Mouse (Mus musculus) lung, adult 18-20 months (tissue): ENCODE results near the gene Hdac5.
A peak's percentile ranks its signal among the peaks of the same experiment; 100 is the strongest.

ENCODE experiments used
- DNase-seq, 2 experiments: peaks; one replicate each; pipeline ENCODE4 v3.0.0; 2022; ENCODE audit warnings: mixed read lengths in 2 of 2

Hdac5 gene

DNA sequence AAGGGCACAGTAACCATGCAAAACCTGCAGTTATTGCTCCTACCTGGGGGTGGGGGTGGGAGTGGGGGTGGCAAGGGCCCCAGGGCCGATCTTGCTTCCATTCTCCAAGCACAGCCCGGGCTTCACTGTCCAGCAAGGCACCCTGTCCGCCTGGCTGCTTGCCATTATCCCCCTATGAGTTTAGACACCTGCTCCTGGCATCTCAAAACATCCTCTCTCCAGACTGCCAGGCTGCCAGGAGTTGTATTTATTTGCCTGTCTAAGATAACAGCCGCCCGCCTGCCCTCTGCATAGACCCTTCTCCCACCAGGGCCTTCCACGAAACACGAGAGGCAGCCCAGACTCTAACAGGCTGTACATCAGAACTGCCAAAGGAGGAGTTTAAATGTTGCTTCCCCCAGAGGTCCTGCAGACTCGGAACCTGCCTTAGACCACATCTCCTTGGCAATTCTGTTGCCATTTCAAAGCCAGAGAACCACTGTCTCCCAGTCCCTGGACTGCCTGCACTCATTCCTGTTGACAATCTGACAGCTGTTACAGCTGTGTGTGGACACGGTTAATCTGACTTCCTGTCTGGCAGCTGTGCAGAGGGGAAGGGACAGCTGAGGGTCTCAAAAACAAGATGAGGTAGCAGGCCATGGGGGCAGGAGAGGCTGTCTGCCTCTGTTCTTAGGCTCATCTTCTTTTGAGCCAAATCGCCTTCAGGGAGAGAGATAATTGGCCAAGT is 15.4 kb downstream of the Hdac5 start:
- DNase-seq = no peak

GRCm38 (mm10) chr11:102211936-102212341 is 18.0 kb downstream of the Hdac5 start:
- DNase-seq = no peak

DNA sequence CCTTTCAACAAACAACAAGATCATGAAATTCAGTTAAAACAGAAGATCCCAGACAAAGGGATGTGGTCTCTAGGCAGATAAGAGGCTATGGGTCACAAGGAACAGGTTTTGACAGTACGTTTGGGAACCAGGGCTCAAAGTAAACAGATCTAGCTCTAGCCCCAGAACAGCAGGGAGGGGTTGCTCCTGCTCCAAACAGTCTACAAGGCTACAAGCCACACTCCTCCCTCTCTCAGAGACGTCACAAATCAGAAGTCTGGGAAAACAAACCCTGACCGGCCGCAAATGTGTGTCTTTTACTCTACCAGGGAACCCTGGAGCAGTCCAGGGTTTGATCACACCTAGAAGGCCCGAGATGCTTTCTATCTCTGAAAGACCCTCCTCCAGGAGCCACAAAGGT is 19.0 kb downstream of the Hdac5 start:
- DNase-seq = no peak

GRCm38 (mm10) chr11:102210185-102210584 is 19.8 kb downstream of the Hdac5 start:
- peak in 1 of 2 experiments; percentile 53 for DNase-seq

DNA sequence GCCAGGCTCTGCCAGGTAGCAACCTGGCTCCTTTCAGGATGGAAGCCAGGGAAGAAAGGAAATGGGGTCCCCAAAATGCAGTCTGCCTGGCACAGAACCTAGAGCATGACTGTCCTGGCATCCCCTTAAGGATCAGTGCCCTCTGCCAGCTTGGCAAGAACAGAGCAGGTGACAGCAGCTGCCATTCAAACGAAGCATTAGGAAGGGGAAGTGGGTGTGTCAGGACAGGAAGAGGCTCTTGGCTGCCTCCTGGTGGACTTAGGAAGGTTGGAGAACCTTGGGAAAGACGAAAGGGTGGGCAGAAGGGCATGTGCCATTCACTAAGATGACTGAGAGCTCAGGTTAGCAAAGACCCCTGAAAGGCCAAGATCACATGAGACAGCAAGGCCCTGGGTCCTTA is 20.2 kb downstream of the Hdac5 start:
- DNase-seq = peak in 1 of 2 experiments; percentile 62

GRCm38 (mm10) chr11:102208846-102209245 is 21.1 kb downstream of the Hdac5 start:
- no peak for DNase-seq

- DNase-seq = no peak
Observed at GRCm38 (mm10) chr11:102207825-102208777, 21.9 kb downstream of the Hdac5 start.

DNA sequence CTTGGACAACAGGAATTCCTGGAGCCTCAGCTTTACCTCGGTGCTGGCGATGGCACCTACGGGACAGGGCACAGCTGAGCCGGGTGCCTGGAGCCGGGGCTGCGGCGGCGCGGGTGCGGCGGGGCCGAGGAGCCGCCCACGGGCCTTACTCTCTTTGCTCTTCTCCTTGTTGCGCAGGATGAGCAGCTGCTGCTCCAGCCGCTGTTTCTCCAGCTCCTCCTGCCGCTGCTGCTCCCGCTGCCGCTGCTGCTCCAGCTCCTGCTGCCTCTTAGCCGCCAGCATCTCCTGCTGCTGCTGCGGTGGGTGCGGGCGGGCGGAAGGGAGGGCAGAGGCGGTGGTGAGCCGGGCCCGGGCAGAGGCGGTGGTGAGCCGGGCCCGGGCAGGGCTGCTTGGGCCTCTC is 23.5 kb downstream of the Hdac5 start:
- no peak for DNase-seq

DNA sequence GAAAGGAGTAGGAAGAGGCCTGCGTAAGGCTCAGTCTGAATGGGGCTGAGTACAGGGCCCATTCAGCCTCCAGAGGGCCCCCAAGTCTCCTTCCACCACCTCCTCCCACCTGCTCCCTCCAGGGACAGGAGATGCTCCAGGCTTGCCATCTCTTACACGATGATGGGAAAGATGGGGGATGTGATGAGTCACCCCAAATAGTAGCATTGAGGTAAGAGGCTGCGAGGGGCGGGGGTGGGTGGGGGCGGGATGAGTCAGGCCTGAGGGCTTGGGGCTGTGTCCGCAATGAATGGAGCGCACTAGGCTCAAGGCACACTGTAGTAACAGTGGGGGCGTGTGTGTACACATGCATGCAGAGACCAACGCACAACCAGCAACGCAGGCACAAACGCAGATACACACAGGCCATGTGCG is 28.6 kb downstream of the Hdac5 start:
- DNase-seq = no peak

DNA sequence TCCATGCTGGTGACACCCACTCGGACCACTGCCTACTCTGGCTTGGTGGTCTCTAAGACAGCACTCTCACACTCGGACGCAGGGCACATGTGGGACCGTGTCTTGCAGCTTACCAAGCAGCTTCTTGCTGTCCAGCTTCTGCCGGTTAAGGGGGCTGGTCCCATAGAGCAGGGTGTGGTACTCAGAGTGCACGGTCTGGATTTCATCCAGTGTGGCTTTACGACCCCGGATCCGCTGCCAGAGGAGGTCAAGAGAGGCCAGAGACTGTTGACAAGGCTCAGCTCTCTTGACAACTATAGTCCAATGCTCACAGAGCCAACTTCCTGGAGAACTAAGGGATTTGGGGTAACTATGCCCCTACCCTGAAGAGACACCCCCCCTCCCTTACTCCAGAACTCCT is 30.1 kb downstream of the Hdac5 start:
- DNase-seq = no peak

DNA sequence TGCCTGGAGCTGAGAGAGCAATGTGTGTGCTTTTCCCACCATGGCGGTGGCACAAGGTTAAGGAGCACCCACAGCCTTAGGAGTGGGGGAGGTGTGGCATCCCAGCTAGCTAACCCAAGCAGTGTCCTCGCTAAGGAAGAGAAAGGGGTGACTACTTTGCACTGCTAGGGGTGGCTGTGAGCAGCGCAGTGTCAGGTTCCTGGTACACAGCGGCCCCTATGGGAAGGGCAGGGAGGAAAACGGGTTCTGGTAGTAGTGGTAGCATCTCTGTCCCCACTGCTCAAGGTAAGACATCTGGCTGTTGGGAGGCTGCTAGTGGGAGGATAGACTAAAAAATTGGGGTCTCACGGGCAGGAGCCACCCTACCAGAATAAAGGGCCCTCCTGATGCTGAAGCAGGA is 31.7 kb downstream of the Hdac5 start:
- DNase-seq = peak in 1 of 2 experiments; percentile 0

GRCm38 (mm10) chr11:102196018-102196797 is 33.8 kb downstream of the Hdac5 start:
- peak in 1 of 2 experiments; percentile 1 for DNase-seq

DNA sequence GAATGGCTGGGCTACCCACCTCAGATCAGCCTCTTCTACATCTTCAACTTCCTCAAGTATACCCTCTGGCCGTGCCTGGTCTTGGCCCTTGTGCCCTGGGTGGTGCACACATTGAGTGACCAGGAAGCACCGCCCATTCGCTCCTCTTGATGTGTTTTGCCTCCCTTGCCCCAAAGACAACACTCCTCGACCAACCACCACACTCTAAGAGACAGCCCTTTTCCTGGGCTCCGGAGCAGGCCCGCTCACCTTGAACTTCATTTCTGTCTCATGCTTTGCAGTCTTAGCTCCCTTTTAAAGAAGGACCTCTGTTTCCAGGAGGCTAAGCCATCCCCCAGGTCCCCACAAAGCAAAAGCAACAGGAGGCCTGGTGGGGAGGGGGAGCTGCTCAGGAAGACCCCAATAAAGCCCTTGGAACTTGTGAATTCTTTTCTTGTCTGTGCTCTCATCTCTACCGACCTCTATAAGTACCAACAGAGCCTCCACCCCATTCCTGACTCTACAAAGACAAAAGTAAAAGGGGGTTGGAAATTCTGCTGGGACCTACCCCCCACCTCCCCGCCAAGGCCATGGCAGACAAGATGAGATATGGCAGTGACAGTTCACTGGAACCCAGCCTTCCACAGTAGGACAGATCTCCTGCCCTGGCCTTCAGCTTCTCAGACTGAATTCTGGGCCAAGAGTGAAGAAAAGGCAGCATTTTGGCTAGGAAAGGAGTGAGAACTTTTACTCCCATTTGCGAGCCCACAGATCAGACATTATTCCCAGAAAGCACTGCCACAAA is 36.1 kb downstream of the Hdac5 start:
- DNase-seq = no peak

GRCm38 (mm10) chr11:102190848-102191247 is 39.1 kb downstream of the Hdac5 start:
- no peak for DNase-seq

GRCm38 (mm10) chr11:102189461-102190436 is 40.2 kb downstream of the Hdac5 start, which contains the start of gene G6pc3:
Gene G6pc3 (plus strand): TSS chr11:102189620.
- DNase-seq = peak; percentile 94 to 95

DNA sequence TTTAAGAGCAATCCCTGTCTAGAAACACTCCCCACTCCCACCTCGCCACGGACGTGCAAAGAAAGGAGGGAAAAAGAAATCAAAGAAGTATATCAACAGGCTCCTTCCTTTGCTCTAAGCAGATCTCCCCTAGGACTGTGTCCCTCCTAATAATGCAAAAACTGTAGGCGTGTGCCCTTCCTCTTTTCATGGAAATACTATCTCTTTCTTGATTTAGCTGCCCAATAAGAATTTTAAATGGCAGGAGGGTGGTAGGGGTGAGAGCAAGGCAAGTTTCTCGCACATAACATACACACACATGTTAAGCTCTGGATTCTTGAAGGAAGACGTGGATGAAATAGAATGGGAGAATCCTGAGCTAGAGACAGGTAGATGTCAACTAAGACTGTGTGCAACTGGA is 41.0 kb downstream of the Hdac5 start:
- DNase-seq = no peak

- no peak for DNase-seq
Observed at GRCm38 (mm10) chr11:102186235-102186634, 43.7 kb downstream of the Hdac5 start.

GRCm38 (mm10) chr11:102185677-102186076 is 44.3 kb downstream of the Hdac5 start:
- DNase-seq = no peak

DNA sequence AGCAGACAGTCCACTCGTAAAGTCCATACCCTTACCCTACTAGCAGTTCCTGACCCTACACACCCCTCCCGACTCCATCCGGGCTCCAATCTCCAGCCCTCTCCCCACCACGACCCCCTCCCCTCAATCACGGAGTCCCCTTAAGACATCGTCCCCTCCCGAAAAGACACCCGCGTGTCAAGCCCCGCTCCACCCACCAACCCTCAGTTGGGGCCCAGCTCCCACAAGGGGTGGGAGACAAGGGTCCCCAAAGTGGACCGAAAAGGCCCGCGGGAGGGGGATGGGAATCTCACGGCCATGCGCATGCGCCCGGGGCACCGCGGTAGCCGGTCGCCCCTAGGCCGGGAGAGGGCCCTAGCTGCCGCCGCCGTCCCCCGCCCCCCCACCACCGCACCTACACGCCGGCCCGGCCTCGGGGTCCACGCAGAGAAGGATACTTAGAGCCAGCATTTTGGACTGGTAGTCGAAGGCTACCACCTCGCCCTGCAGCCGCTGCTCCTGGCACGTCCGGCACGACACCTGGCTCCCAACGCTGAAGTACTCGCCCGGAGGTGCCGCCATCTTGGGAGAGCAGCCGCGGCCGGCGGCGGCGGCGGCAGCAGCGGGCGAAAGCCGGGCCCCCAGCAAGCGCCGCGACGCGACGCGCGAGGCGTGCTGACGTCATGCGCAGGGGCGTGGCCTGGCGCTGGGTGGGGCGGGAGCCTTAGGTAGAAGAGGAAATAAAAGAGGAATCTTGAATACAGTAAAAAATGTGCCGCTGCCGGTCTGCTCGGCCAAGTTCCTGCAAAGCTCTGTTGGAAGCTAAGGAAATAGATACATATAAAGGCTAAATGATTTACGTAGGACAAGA is 45.1 kb downstream of the Hdac5 start, which contains the start of gene Lsm12:
Gene Lsm12, minus strand, starts transcription at position 651 of the 850 bp plus-strand sequence.
- DNase-seq = peak; percentile 96 to 97

DNA sequence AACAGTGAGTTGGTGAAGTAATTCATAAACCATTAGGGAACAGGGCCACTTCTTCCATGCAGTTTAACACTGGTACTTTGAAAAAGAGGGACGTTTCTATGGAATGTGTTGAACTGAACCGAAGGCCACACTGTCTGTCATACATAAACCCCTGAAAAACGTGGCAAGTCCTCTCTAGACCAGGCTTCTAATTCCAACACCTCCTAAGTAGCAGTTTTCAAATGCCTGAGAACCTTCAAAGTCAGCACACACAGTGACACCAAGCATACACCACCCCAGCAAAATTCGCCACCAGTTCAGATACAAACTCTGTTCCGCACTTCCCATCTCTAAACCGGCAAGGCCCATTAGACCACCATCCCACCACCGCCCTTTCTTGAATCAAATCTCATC is 45.7 kb downstream of the Hdac5 start:
- no peak for DNase-seq
